Mouse (Mus musculus) small intestine, adult 2 months (tissue): ENCODE measurements around the gene Slc25a28.

Source experiments
- CTCF ChIP-seq: fragments of 200-500 bp; IDR thresholded peaks from 2 replicates; pipeline ENCODE4 v1.5.1; 2012; ENCODE audit warnings: low read depth, mild to moderate bottlenecking, control low read depth, inconsistent platforms, low read length, moderate library complexity, mixed read lengths; ENCODE audit not compliant: insufficient replicate concordance, insufficient read length; ENCODE audit errors: extremely low read depth
- POLR2A ChIP-seq: fragments of 200-500 bp; IDR thresholded peaks from 2 replicates; pipeline ENCODE4 v1.6.1; 2012; ENCODE audit warnings: low read depth, mild to moderate bottlenecking, control low read depth, inconsistent platforms, low read length, moderate library complexity

- TF ChIP-seq CTCF (no peak), POLR2A (no peak)
Observed at GRCm38 (mm10) chr19:43616889-43617288, 57.8 kb downstream of the Slc25a28 start.
